Mouse (Mus musculus) megakaryocyte, adult 5-6 weeks (primary cell): ENCODE measurements around the gene Zbtb20. TPM values are rescaled to one million over a fixed set of nuclear protein-coding genes. Genes with fewer than 3 reads are reported as not detected.
A peak's percentile ranks its signal among the peaks of the same experiment; 100 is the strongest.

ENCODE experiments used
- ATAC-seq: 2 replicates; pipeline ENCODE4 v1.8.0; 2016; ENCODE audit warnings: mild to moderate bottlenecking, inconsistent platforms; ENCODE audit not compliant: poor library complexity, severe bottlenecking
- total RNA-seq, 2 experiments: library from RNA; stranded (forward) in 1 of 2; stranded (reverse) in 1 of 2; fragments of 153-499, 151-499 nt in 1 of 2; fragments of 221-1000, 200-1000 nt in 1 of 2; gene quantifications; 2 replicates each; pipeline versions ENCODE4 v1.2.3 to v1.2.4; 2015 to 2017

Zbtb20 gene
- total RNA-seq, 2 experiments from 2014 or later, result 5.1 to 7.6 TPM

- ATAC-seq, result peak; percentile 96
Measured at GRCm38 (mm10) chr16:43190390-43190789, 314.7 kb downstream of the Zbtb20 start.

- no peak for ATAC-seq
Measured at GRCm38 (mm10) chr16:43191060-43191850, 315.6 kb downstream of the Zbtb20 start.

GRCm38 (mm10) chr16:43193631-43194239 is 318.1 kb downstream of the Zbtb20 start:
- no peak for ATAC-seq

- no peak for ATAC-seq
Measured at GRCm38 (mm10) chr16:43217336-43218006, 341.8 kb downstream of the Zbtb20 start.

- peak; percentile 52; the same call in 1 of the 2 replicates for ATAC-seq
Measured at GRCm38 (mm10) chr16:43219367-43219766, 343.7 kb downstream of the Zbtb20 start.

- ATAC-seq, result no peak
Measured at GRCm38 (mm10) chr16:43221313-43221712, 345.6 kb downstream of the Zbtb20 start.

GRCm38 (mm10) chr16:43230253-43230652 is 354.6 kb downstream of the Zbtb20 start:
- no peak for ATAC-seq

GRCm38 (mm10) chr16:43234249-43234648 is 358.6 kb downstream of the Zbtb20 start:
- ATAC-seq, result no peak

- no peak for ATAC-seq
Measured at GRCm38 (mm10) chr16:43235317-43235716, 359.6 kb downstream of the Zbtb20 start.

GRCm38 (mm10) chr16:43235721-43236159 is 360.1 kb downstream of the Zbtb20 start:
- ATAC-seq, result no peak

- ATAC-seq, result no peak
Measured at GRCm38 (mm10) chr16:43237551-43237950, 361.9 kb downstream of the Zbtb20 start.

- no peak for ATAC-seq
Measured at GRCm38 (mm10) chr16:43247026-43247425, 371.3 kb downstream of the Zbtb20 start.

- no peak for ATAC-seq
Measured at GRCm38 (mm10) chr16:43253077-43253476, 377.4 kb downstream of the Zbtb20 start.

- ATAC-seq, result no peak
Measured at GRCm38 (mm10) chr16:43253746-43254145, 378.1 kb downstream of the Zbtb20 start.

GRCm38 (mm10) chr16:43256191-43256899 is 380.7 kb downstream of the Zbtb20 start:
- ATAC-seq, result no peak

GRCm38 (mm10) chr16:43256900-43257281 is 381.2 kb downstream of the Zbtb20 start:
- ATAC-seq, result no peak

GRCm38 (mm10) chr16:43259466-43259865 is 383.8 kb downstream of the Zbtb20 start:
- ATAC-seq, result no peak

- ATAC-seq, result no peak
Measured at GRCm38 (mm10) chr16:43260862-43261261, 385.2 kb downstream of the Zbtb20 start.

- no peak for ATAC-seq
Measured at GRCm38 (mm10) chr16:43274057-43274595, 398.4 kb downstream of the Zbtb20 start.

- ATAC-seq, result no peak
Measured at GRCm38 (mm10) chr16:43276764-43277163, 401.1 kb downstream of the Zbtb20 start.

GRCm38 (mm10) chr16:43286319-43286718 is 410.6 kb downstream of the Zbtb20 start:
- no peak for ATAC-seq
